Mouse (Mus musculus): ENCODE results near the gene Scamp3.

GRCm38 (mm10) chr3:89227307-89228179 lies 50.3 kb downstream of the Scamp3 start:
- TF ChIP-seq CTCF (IDR thresholded peaks at IDR 0.05; ENCODE audit: control insufficient read depth, insufficient read depth, insufficient replicate concordance, low read depth, low read length) (no peak), POLR2A (IDR thresholded peaks at IDR 0.05; ENCODE audit: control insufficient read depth, low read depth, low read length) (0 out of 2 replicates have a peak, but pooled peaks have one; percentile 52)
